ENCODE assay signal across 13 mouse cellular contexts in the genomic region with DNA sequence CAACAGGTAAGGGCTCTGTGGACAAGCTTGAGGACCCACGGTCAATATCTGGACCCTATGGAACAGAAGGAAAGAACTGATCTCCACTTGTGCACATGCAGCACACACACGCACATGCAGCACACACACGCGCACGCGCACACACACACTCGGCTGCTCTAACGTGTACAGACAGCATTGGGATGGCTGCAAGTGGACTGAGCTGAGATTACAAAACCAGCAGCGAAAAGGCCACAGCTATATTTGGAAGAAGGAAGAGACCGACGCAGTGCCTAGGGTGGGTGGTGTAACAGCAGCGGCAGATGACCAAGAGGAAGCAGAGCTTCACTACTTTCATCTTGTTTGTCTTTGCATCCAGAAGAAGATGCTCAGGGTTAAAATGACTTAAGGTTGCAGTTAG. TPM values are rescaled to one million over a fixed set of nuclear protein-coding genes. Genes with fewer than 3 reads are reported as not detected.
A peak's percentile ranks its signal among the peaks of the same experiment; 100 is the strongest.
DNase-seq lines count a peak whose midpoint lies in the region; ATAC-seq and TF ChIP-seq lines count a peak whose summit lies in the region.
"Had no signal": no experiment of that assay in that cellular context is flagged by ENCODE, and none has a peak within 500 bp of the region (broad histone marks: within the 10 kb centered on the region; RNA-seq: fewer than 3 reads in every experiment).

No protein-coding gene starts in this region.

- H3K79me2 ChIP-seq in CH12.LX (replicated peaks; ENCODE audit: control insufficient read depth, extremely low read depth, insufficient read depth, poor library complexity, severe bottlenecking) = no peaks in the 10 kb centered on the region
- no peaks in the 10 kb centered on the region for H3K79me2 ChIP-seq in liver, adult 2 months (ENCODE audit: control insufficient read depth, insufficient read depth, low read length)

- H3K27me3 ChIP-seq in CH12.LX (replicated peaks) = no peaks in the 10 kb centered on the region
- H3K27me3 ChIP-seq in liver, adult 2 months (ENCODE audit: control insufficient read depth, insufficient read depth, low read length) = no peaks in the 10 kb centered on the region
- H3K27me3 ChIP-seq in forebrain, postnatal 0 days (ENCODE audit: insufficient read depth, low read length) = no peaks in the 10 kb centered on the region
- H3K27me3 ChIP-seq: heart, embryonic 15.5 days; limb, embryonic 12.5 days had no signal

- H3K4me2 ChIP-seq in CH12.LX (ENCODE audit: insufficient read depth, low read depth, poor library complexity, severe bottlenecking) = peak overlapping the region; percentile 59
- no peak overlapping the region for H3K4me2 ChIP-seq in forebrain, postnatal 0 days (ENCODE audit: low read depth)
- H3K4me2 ChIP-seq: heart, embryonic 15.5 days; limb, embryonic 12.5 days had no signal

- peak overlapping the region in 2 of 3 experiments; percentile 26 to 39 for H3K4me3 ChIP-seq in CH12.LX (replicated peaks in 1 of 3; ENCODE audit: low read depth in 2 of 3, low read length in 2 of 3, poor library complexity in 1 of 3)
- peak overlapping the region; percentile 19 for H3K4me3 ChIP-seq in liver, adult 2 months (ENCODE audit: insufficient read depth, low read depth, low read length)
- H3K4me3 ChIP-seq in forebrain, postnatal 0 days (ENCODE audit: low read depth, low read length) = no peak overlapping the region
- H3K4me3 ChIP-seq: heart, embryonic 15.5 days; limb, embryonic 12.5 days had no signal

- in situ Hi-C loops in CH12.LX (cut with MboI; ENCODE audit: low pct_ligation_motif_present, low pct_unique_long_range_greater_than_20kb, low sequenced_read_pairs) = no loop called here

- no peak for TF ChIP-seq RAD21 in CH12.LX (IDR thresholded peaks at IDR 0.05; ENCODE audit: low read depth, low read length)

- 27% methylated on average over 12 of the region's 12 CpGs for WGBS in liver, adult 2 months
- 90% methylated on average over 12 of the region's 12 CpGs for WGBS in forebrain, postnatal 0 days

- H3K36me3 ChIP-seq in CH12.LX (replicated peaks in 1 of 2; ENCODE audit: control insufficient read depth in 1 of 2, insufficient read depth in 1 of 2, low read length in 1 of 2) = no peaks in the 10 kb centered on the region
- H3K36me3 ChIP-seq in liver, adult 2 months (ENCODE audit: control insufficient read depth, insufficient read depth, low read length) = no peaks in the 10 kb centered on the region
- H3K36me3 ChIP-seq in forebrain, postnatal 0 days (ENCODE audit: insufficient read depth) = no peaks in the 10 kb centered on the region
- H3K36me3 ChIP-seq: heart, embryonic 15.5 days; limb, embryonic 12.5 days had no signal

- TF ChIP-seq POLR2A in CH12.LX (IDR thresholded peaks at IDR 0.05; ENCODE audit: low read depth, low read length) = no peak
- TF ChIP-seq POLR2A in liver, adult 2 months (IDR thresholded peaks at IDR 0.05; ENCODE audit: extremely low read depth, insufficient read depth, low read length) = no peak

- H3K9ac ChIP-seq in CH12.LX (ENCODE audit: insufficient read depth, low read depth) = peak overlapping the region; percentile 36
- H3K9ac ChIP-seq in liver, adult 2 months (ENCODE audit: low read depth, low read length) = peak overlapping the region; percentile 2; the same call in 1 of the 2 replicates
- H3K9ac ChIP-seq in forebrain, postnatal 0 days = no peak overlapping the region
- H3K9ac ChIP-seq: heart, embryonic 15.5 days; limb, embryonic 12.5 days had no signal

- TF ChIP-seq EP300 in CH12.LX (IDR thresholded peaks at IDR 0.05; ENCODE audit: low read length) = no peak

- TF ChIP-seq CTCF in CH12.LX (conservative IDR thresholded peaks at IDR 0.05 in 1 of 2, IDR thresholded peaks at IDR 0.05 in 1 of 2; ENCODE audit: low read depth in 2 of 2, low read length in 2 of 2) = no peak
- no peak for TF ChIP-seq CTCF in liver, adult 2 months (IDR thresholded peaks at IDR 0.05; ENCODE audit: low read depth, low read length)
- no peak for TF ChIP-seq CTCF in forebrain, postnatal 0 days (IDR thresholded peaks at IDR 0.05; ENCODE audit: low read depth)

- no peak for DNase-seq in frontal cortex, postnatal 36 days (ENCODE audit: low spot score in 2 of 2)
- peak; percentile 38 for DNase-seq in CH12.LX (ENCODE audit: extremely low read depth)
- DNase-seq in liver, adult 2 months (ENCODE audit: extremely low read depth, low read depth, low spot score) = peak; percentile 65
- no peak for DNase-seq in cerebellum, postnatal 25 days
- no peak for DNase-seq in forebrain, postnatal 0 days
- DNase-seq in thymus, postnatal 25 days = no peak
- DNase-seq: cerebellum, adult 9-11 months; kidney, adult 11 months; midbrain, embryonic 14.5 days had no signal

- dilution Hi-C loops in CH12.LX (cut with MboI; ENCODE audit: extremely low pct_ligation_motif_present, extremely low pct_unique_long_range_greater_than_20kb, low sequenced_read_pairs) = no loop called here

- H3K27ac ChIP-seq in CH12.LX (ENCODE audit: insufficient read depth, low read depth) = peak overlapping the region; percentile 48
- H3K27ac ChIP-seq in liver, adult 2 months (replicated peaks; ENCODE audit: insufficient read depth, low read depth, low read length) = peak overlapping the region; percentile 54
- H3K27ac ChIP-seq in forebrain, postnatal 0 days (ENCODE audit: low read depth, low read length) = no peak overlapping the region
- H3K27ac ChIP-seq: heart, embryonic 15.5 days; limb, embryonic 12.5 days had no signal

- peak; percentile 44; the same call in 1 of the 2 replicates for ATAC-seq in frontal cortex, adult (ENCODE audit: low TSS enrichment)
- ATAC-seq in megakaryocyte progenitor cell, adult 5-6 weeks (replicated peaks; ENCODE audit: poor library complexity) = peak; percentile 89
- no peak for ATAC-seq in forebrain, postnatal 0 days

- H3K4me1 ChIP-seq in CH12.LX (ENCODE audit: control insufficient read depth in 1 of 2, insufficient read depth in 2 of 2) = peaks cover 14 to 36% of the 10 kb centered on the region in 2 experiments
- H3K4me1 ChIP-seq in liver, adult 2 months (ENCODE audit: control insufficient read depth, insufficient read depth, low read length) = peaks cover 8% of the 10 kb centered on the region
- H3K4me1 ChIP-seq in forebrain, postnatal 0 days (ENCODE audit: insufficient read depth) = no peaks in the 10 kb centered on the region
- H3K4me1 ChIP-seq: heart, embryonic 15.5 days had no signal

- H3K9me3 ChIP-seq in CH12.LX (replicated peaks; ENCODE audit: low read length) = no peaks in the 10 kb centered on the region
- H3K9me3 ChIP-seq in forebrain, postnatal 0 days (ENCODE audit: low read length) = no peaks in the 10 kb centered on the region
- H3K9me3 ChIP-seq: heart, embryonic 15.5 days; limb, embryonic 12.5 days had no signal

TF ChIP-seq in CH12.LX, 34 proteins besides CTCF, POLR2A, EP300 and RAD21 (continues in another document):
- TF ChIP-seq IRF4 (IDR thresholded peaks at IDR 0.05; ENCODE audit: low read depth, low read length) = no peak

RNA-seq across cellular contexts. Expression of a gene that starts 13.3 kb away (rescaled TPM):
- total RNA-seq in CH12.LX (2012; rRNA removed) (13.2 and 25.3 TPM in 2 replicates), CH12.LX (2014; rRNA removed) (20.3 and 22.4 TPM in 2 replicates)
- polyA plus RNA-seq in CH12.LX (2012; ENCODE audit: insufficient read length, low read depth) = 38.9 and 48.5 TPM in 2 replicates
- 10.4 and 14.8 TPM in 2 replicates for total RNA-seq in liver, adult 2 months (2014; rRNA removed)
- 68.7 and 70.7 TPM in 2 replicates for polyA plus RNA-seq in liver, adult 2 months (2012; rRNA removed)
- 86.5 and 106 TPM in 2 replicates for total RNA-seq in megakaryocyte progenitor cell, adult 5-6 weeks (2015)
- 36.0 and 41.3 TPM in 2 replicates for total RNA-seq in megakaryocyte progenitor cell, adult 5-6 weeks (2017)
- total RNA-seq in forebrain, postnatal 0 days (2014; rRNA removed) = 108 and 131 TPM in 2 replicates
- 118 and 133 TPM in 2 replicates for polyA plus RNA-seq in forebrain, postnatal 0 days (2015; fragmentation: Nextera tagmentation; extraction: Ambion mirVana)

RNA-seq across cellular contexts. Expression of a gene that starts 20.1 kb away (rescaled TPM):
- total RNA-seq in CH12.LX (2012; rRNA removed) = 1.0 and 1.5 TPM in 2 replicates
- total RNA-seq in CH12.LX (2014; rRNA removed) = 0.63 and 1.3 TPM in 2 replicates
- 1.6 and 2.2 TPM in 2 replicates for polyA plus RNA-seq in CH12.LX (2012; ENCODE audit: insufficient read length, low read depth)
- total RNA-seq in liver, adult 2 months (2014; rRNA removed) = 0.46 and 2.3 TPM in 2 replicates
- 8.0 and 9.0 TPM in 2 replicates for polyA plus RNA-seq in liver, adult 2 months (2012; rRNA removed)
- total RNA-seq in megakaryocyte progenitor cell, adult 5-6 weeks (2015) = 8.4 and 13.3 TPM in 2 replicates
- total RNA-seq in megakaryocyte progenitor cell, adult 5-6 weeks (2017) = 7.1 and 7.7 TPM in 2 replicates
- total RNA-seq in forebrain, postnatal 0 days (2014; rRNA removed) = 1.2 and 2.5 TPM in 2 replicates
- 0.93 and 0.97 TPM in 2 replicates for polyA plus RNA-seq in forebrain, postnatal 0 days (2015; fragmentation: Nextera tagmentation; extraction: Ambion mirVana)

RNA-seq across cellular contexts. Expression of a gene that starts 30.7 kb away (rescaled TPM):
- total RNA-seq in CH12.LX (2012; rRNA removed) (13.9 and 38.9 TPM in 2 replicates), CH12.LX (2014; rRNA removed) (26.0 and 33.9 TPM in 2 replicates)
- polyA plus RNA-seq in CH12.LX (2012; ENCODE audit: insufficient read length, low read depth) = 40.5 and 44.0 TPM in 2 replicates
- 26.4 and 35.2 TPM in 2 replicates for total RNA-seq in liver, adult 2 months (2014; rRNA removed)
- 119 and 144 TPM in 2 replicates for polyA plus RNA-seq in liver, adult 2 months (2012; rRNA removed)
- 25.4 and 32.4 TPM in 2 replicates for total RNA-seq in megakaryocyte progenitor cell, adult 5-6 weeks (2015)
- 11.8 and 15.1 TPM in 2 replicates for total RNA-seq in megakaryocyte progenitor cell, adult 5-6 weeks (2017)
- 162 and 237 TPM in 2 replicates for total RNA-seq in forebrain, postnatal 0 days (2014; rRNA removed)
- polyA plus RNA-seq in forebrain, postnatal 0 days (2015; fragmentation: Nextera tagmentation; extraction: Ambion mirVana) = 223 and 250 TPM in 2 replicates

RNA-seq across cellular contexts. Expression of a gene that starts 35.2 kb away (rescaled TPM):
- total RNA-seq in CH12.LX (2012; rRNA removed) = 15.2 and 15.8 TPM in 2 replicates
- total RNA-seq in CH12.LX (2014; rRNA removed) = 12.3 and 12.8 TPM in 2 replicates
- 29.2 and 31.5 TPM in 2 replicates for polyA plus RNA-seq in CH12.LX (2012; ENCODE audit: insufficient read length, low read depth)
- total RNA-seq in liver, adult 2 months (2014; rRNA removed) = 0.13 and 0.18 TPM in 2 replicates
- 0.71 and 1.1 TPM in 2 replicates for polyA plus RNA-seq in liver, adult 2 months (2012; rRNA removed)
- total RNA-seq in megakaryocyte progenitor cell, adult 5-6 weeks (2015) = 0.34 and 0.42 TPM in 2 replicates
- total RNA-seq in megakaryocyte progenitor cell, adult 5-6 weeks (2017) = 0.14 TPM in 1 of 2 replicates, not detected in the other
- total RNA-seq in forebrain, postnatal 0 days (2014; rRNA removed) = 0.31 and 0.38 TPM in 2 replicates
- polyA plus RNA-seq in forebrain, postnatal 0 days (2015; fragmentation: Nextera tagmentation; extraction: Ambion mirVana) = 0.10 and 0.11 TPM in 2 replicates

RNA-seq across cellular contexts. Expression of a gene that starts 38.5 kb away (rescaled TPM):
- total RNA-seq in CH12.LX (2012; rRNA removed) (287 and 312 TPM in 2 replicates), CH12.LX (2014; rRNA removed) (349 and 371 TPM in 2 replicates)
- polyA plus RNA-seq in CH12.LX (2012; ENCODE audit: insufficient read length, low read depth) = 203 and 228 TPM in 2 replicates
- total RNA-seq in liver, adult 2 months (2014; rRNA removed) = 7.7 and 9.0 TPM in 2 replicates
- 10.6 and 22.7 TPM in 2 replicates for polyA plus RNA-seq in liver, adult 2 months (2012; rRNA removed)
- total RNA-seq in megakaryocyte progenitor cell, adult 5-6 weeks (2015) = 259 and 365 TPM in 2 replicates
- 366 and 525 TPM in 2 replicates for total RNA-seq in megakaryocyte progenitor cell, adult 5-6 weeks (2017)
- total RNA-seq in forebrain, postnatal 0 days (2014; rRNA removed) = 121 and 169 TPM in 2 replicates
- polyA plus RNA-seq in forebrain, postnatal 0 days (2015; fragmentation: Nextera tagmentation; extraction: Ambion mirVana) = 118 and 146 TPM in 2 replicates

Comparison
In these comparisons a context has a peak if more than half of its experiments do, and no peak if none do; other contexts are left out.
1. DNase-seq: peak in CH12.LX (single experiment) and liver, adult 2 months (single experiment); none in frontal cortex, postnatal 36 days (0 of 2), cerebellum, postnatal 25 days (0 of 2), forebrain, postnatal 0 days (single experiment) and thymus, postnatal 25 days (single experiment).